Mouse (Mus musculus) lung, embryonic 14.5 days (tissue): Measurements from ENCODE around the gene Rps6kl1. TPM values are rescaled to one million over a fixed set of nuclear protein-coding genes. Genes with fewer than 3 reads are reported as not detected.

ENCODE experiments used
- ATAC-seq: fragments of 200-750 bp; cut with Nextera tagmentation; 2 replicates; pipeline ENCODE4 v1.8.0; 2017; ENCODE audit warnings: mild to moderate bottlenecking, moderate TSS enrichment, moderate library complexity; ENCODE audit not compliant: insufficient read depth
- DNase-seq: peaks from one replicate; pipeline ENCODE4 v3.0.0-alpha.2; 2015
- H3K27ac ChIP-seq: fragments of 300-500 bp; sonication (generic); 2 replicates; pipeline ENCODE4 v1.5.1; 2014; ENCODE audit warnings: low read depth, mild to moderate bottlenecking, moderate library complexity
- H3K27me3 ChIP-seq: fragments of 300-500 bp; sonication (generic); 2 replicates; pipeline ENCODE4 v1.6.1; 2014; ENCODE audit warnings: low read length, control low read depth; ENCODE audit not compliant: insufficient read depth
- H3K36me3 ChIP-seq: fragments of 300-500 bp; sonication (generic); 2 replicates; pipeline ENCODE4 v1.6.1; 2014; ENCODE audit warnings: control low read depth; ENCODE audit not compliant: insufficient read depth
- H3K4me1 ChIP-seq: fragments of 300-500 bp; sonication (generic); 2 replicates; pipeline ENCODE4 v1.6.1; 2014; ENCODE audit warnings: antibody characterized with exemption, control low read depth; ENCODE audit not compliant: insufficient read depth
- H3K4me2 ChIP-seq: fragments of 300-500 bp; sonication (generic); 2 replicates; pipeline ENCODE4 v1.6.1; 2014; ENCODE audit warnings: mild to moderate bottlenecking
- H3K4me3 ChIP-seq: fragments of 300-500 bp; sonication (generic); 2 replicates; pipeline ENCODE4 v1.5.1; 2014; ENCODE audit warnings: low read depth, low read length
- H3K9ac ChIP-seq: fragments of 300-500 bp; sonication (generic); 2 replicates; pipeline ENCODE4 v1.6.1; 2014
- H3K9me3 ChIP-seq: fragments of 300-500 bp; sonication (generic); 2 replicates; pipeline ENCODE4 v1.6.1; 2016; ENCODE audit warnings: low read depth, low read length, control low read depth
- CTCF ChIP-seq: IDR thresholded peaks from 2 replicates; pipeline ENCODE4 v1.5.1; 2016; ENCODE audit warnings: antibody characterized with exemption, low read depth
- WGBS: fragments of 180-500 bp; shearing (Covaris S2); extraction: QIAGEN DNeasy Blood & Tissue Kit; methylation state at CpG from one replicate; pipeline ENCODE4 v1.1.7; 2014; 5-methylcytosine and 5-hydroxymethylcytosine counted together
- polyA plus RNA-seq: library from polyadenylated mRNA; unstranded; fragments of >200 nt; fragmentation: Nextera tagmentation; extraction: Ambion mirVana; gene quantifications from 2 replicates; pipeline ENCODE4 v1.2.1, GENCODE M21; 2014

Gene Rps6kl1
- polyA plus RNA-seq, 1 experiment from 2014 or later = 1.0 TPM

- 69% methylated on average over 11 of the region's 11 CpGs for WGBS
- Histone ChIP-seq H3K4me2 (no peak overlapping the region), H3K9me3 (no peaks in the 10 kb centered on the region), H3K4me1 (peaks cover 40% of the 10 kb centered on the region), H3K36me3 (no peaks in the 10 kb centered on the region), H3K27ac (peak overlapping the region; percentile 81), H3K9ac (no peak overlapping the region), H3K4me3 (no peak overlapping the region), H3K27me3 (no peaks in the 10 kb centered on the region)
- no peak; the same call in 1 of the 2 replicates for ATAC-seq
- no peak for TF ChIP-seq CTCF
- no peak for DNase-seq
Measured at GRCm38 (mm10) chr12:85193923-85194622, 43.0 kb upstream of the Rps6kl1 start.

GRCm38 (mm10) chr12:85193146-85193545 lies 42.1 kb upstream of the Rps6kl1 start:
- H3K27me3 ChIP-seq = no peaks in the 10 kb centered on the region
- H3K4me1 ChIP-seq = peaks cover 38% of the 10 kb centered on the region
- no peak for ATAC-seq
- no peaks in the 10 kb centered on the region for H3K9me3 ChIP-seq
- no peak overlapping the region for H3K4me2 ChIP-seq
- no peak for DNase-seq
- no peak overlapping the region for H3K4me3 ChIP-seq
- no peaks in the 10 kb centered on the region for H3K36me3 ChIP-seq
- TF ChIP-seq CTCF = no peak
- WGBS = 80% methylated on average over 10 of the region's 10 CpGs
- H3K27ac ChIP-seq = peak overlapping the region; percentile 81
- H3K9ac ChIP-seq = no peak overlapping the region

DNA sequence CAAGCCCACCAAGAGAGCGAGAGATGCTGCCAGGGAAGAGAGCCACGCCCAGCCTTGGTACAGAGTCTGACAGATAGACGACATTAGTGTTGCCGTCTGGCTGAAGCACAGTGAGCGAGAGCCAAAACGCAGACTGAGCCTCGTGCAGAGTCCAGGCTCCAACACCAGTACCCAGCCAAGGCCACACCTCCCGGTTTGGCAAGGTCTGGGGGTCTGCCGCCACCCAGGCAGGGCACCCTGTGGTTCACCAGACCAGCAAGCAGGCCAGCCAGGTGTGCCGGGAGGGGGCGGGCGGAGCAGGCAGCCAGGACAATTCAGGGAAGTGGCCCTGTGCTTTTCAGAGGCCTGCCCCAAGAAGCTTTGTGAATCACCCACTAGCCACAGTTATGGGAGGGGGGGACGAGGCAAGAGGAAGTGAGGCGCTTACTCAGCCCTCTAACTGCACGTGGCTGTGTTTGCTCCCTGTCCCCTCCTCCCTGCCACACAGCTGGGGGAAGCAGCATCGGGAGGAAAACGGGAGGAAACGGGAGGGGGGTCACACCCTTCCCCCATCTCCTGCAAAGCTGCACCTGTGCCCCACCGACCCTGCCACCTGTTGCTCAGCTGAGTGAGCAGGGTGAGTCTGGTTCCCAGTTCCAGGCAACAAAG lies 41.5 kb upstream of the Rps6kl1 start:
- Histone ChIP-seq H3K4me2 (peak overlapping the region; percentile 24; the same call in 1 of the 2 replicates), H3K9ac (peak overlapping the region; percentile 4; the same call in 1 of the 2 replicates), H3K27me3 (no peaks in the 10 kb centered on the region), H3K4me1 (peaks cover 33% of the 10 kb centered on the region), H3K4me3 (no peak overlapping the region), H3K36me3 (no peaks in the 10 kb centered on the region), H3K27ac (peak overlapping the region; percentile 43), H3K9me3 (no peaks in the 10 kb centered on the region)
- DNase-seq (peak; percentile 64), ATAC-seq (0 out of 2 replicates have a peak, but pooled peaks have one; percentile 12)
- 22% methylated on average over 19 of the region's 19 CpGs for WGBS
- TF ChIP-seq CTCF = no peak

- ATAC-seq (no peak), DNase-seq (no peak)
- Histone ChIP-seq H3K27ac (no peak overlapping the region), H3K4me2 (no peak overlapping the region), H3K9me3 (no peaks in the 10 kb centered on the region), H3K27me3 (no peaks in the 10 kb centered on the region), H3K9ac (no peak overlapping the region), H3K4me1 (peaks cover 32% of the 10 kb centered on the region), H3K4me3 (no peak overlapping the region), H3K36me3 (no peaks in the 10 kb centered on the region)
- no peak for TF ChIP-seq CTCF
- WGBS = 69% methylated on average over 7 of the region's 7 CpGs
Measured at GRCm38 (mm10) chr12:85190290-85190689, 39.2 kb upstream of the Rps6kl1 start.

DNA sequence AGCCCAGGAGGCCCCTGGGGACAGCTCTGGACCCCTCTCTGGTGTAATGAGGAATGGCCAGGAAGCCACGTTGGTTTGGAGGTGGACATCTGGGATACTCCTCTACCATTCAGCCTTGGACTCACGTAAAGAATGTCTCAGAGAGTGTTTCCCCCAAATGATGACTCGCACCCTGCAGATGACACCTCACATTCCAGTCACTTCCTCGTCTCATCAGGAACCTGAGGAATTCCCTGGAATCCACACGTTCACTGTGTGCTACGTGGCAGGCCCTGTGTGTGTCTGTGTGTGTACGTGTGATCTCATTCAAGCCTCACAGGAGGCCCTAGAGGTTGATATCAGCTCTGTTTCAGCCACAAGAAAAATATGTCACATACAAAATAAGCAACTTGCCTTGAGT lies 35.3 kb upstream of the Rps6kl1 start:
- no peak for TF ChIP-seq CTCF
- Histone ChIP-seq H3K9me3 (no peaks in the 10 kb centered on the region), H3K4me3 (no peak overlapping the region), H3K27ac (no peak overlapping the region), H3K9ac (no peak overlapping the region; the same call in 1 of the 2 replicates), H3K36me3 (no peaks in the 10 kb centered on the region), H3K27me3 (no peaks in the 10 kb centered on the region), H3K4me1 (peaks cover 18% of the 10 kb centered on the region), H3K4me2 (no peak overlapping the region)
- ATAC-seq = no peak
- DNase-seq = no peak
- 53% methylated on average over 7 of the region's 7 CpGs for WGBS

GRCm38 (mm10) chr12:85185810-85186209 lies 34.7 kb upstream of the Rps6kl1 start:
- H3K27ac ChIP-seq = no peak overlapping the region
- no peaks in the 10 kb centered on the region for H3K27me3 ChIP-seq
- H3K9me3 ChIP-seq = no peaks in the 10 kb centered on the region
- no peak for DNase-seq
- 42% methylated on average over 8 of the region's 8 CpGs for WGBS
- peaks cover 21% of the 10 kb centered on the region for H3K4me1 ChIP-seq
- no peak overlapping the region for H3K4me3 ChIP-seq
- no peak for TF ChIP-seq CTCF
- peak overlapping the region; percentile 22; the same call in 1 of the 2 replicates for H3K9ac ChIP-seq
- H3K4me2 ChIP-seq = no peak overlapping the region
- no peaks in the 10 kb centered on the region for H3K36me3 ChIP-seq
- no peak for ATAC-seq

DNA sequence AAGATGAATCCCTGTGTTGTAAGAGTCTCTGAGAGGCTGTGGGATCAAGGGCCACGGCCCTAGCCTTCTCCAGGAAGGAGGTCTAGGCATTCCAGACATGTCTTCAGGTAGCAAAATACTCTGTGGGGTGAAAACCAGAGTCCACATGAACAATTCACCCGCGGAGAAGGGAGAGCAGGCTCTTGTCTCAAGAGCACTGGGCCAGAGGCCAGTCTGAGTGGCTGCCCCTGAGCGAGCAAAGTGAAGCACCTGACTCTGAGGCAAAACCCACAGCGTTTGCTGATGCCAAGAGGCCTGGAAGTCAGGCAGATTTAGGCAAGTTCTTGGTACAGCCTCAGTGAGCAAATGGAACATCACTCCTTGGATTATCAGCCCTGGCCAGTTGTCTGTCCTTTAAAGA lies 33.1 kb upstream of the Rps6kl1 start:
- no peak overlapping the region for H3K4me2 ChIP-seq
- ATAC-seq = no peak
- DNase-seq = no peak

More for the DNA sequence above, 33.1 kb upstream of the Rps6kl1 start:
- peaks cover 21% of the 10 kb centered on the region for H3K4me1 ChIP-seq
- no peaks in the 10 kb centered on the region for H3K9me3 ChIP-seq
- 48% methylated on average over 5 of the region's 5 CpGs for WGBS
- no peak for TF ChIP-seq CTCF
- H3K27ac ChIP-seq = no peak overlapping the region
- no peaks in the 10 kb centered on the region for H3K27me3 ChIP-seq
- no peak overlapping the region for H3K4me3 ChIP-seq
- no peaks in the 10 kb centered on the region for H3K36me3 ChIP-seq
- H3K9ac ChIP-seq = no peak overlapping the region
